Mouse (Mus musculus) lung, adult 2 months (tissue): ENCODE data around the gene Spef1.

Experiments used
- CTCF ChIP-seq: fragments of 200-500 bp; IDR thresholded peaks from 2 replicates; pipeline ENCODE4 v1.5.1; 2011; ENCODE audit warnings: mild to moderate bottlenecking, low read length, control low read depth; ENCODE audit not compliant: insufficient read depth
- POLR2A ChIP-seq: fragments of 200-500 bp; IDR thresholded peaks from 2 replicates; pipeline ENCODE4 v1.6.1; 2011; ENCODE audit warnings: low read depth, mild to moderate bottlenecking, control low read depth, low read length, borderline replicate concordance; ENCODE audit errors: extremely low read depth

DNA sequence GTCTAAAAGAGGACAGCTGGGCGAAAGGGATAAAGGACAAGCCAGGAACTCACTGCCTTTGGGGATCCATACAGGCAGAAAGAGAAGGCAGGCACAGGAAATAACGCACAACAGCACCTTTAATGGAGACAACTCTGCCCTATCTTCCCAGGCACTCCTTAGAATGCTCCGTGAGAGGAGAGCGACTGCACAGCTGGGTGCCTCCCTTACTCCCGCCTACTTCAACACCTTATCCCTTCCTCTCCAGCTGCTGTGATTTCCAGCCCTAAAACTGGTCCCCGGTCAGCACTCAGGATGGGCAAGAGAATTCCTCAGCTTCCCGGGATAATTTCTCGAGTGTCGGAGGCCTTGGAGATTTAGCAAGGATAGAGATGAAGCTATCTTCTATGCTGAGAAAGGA is 16.1 kb downstream of the Spef1 start:
- TF ChIP-seq CTCF (no peak), POLR2A (no peak)
